Mouse (Mus musculus) layer of hippocampus, adult 9-10 months (tissue): Measurements from ENCODE around the gene E330021D16Rik.

ENCODE experiments used
- DNase-seq: peaks from one replicate; pipeline ENCODE4 v3.0.0; 2022; ENCODE audit warnings: low spot score

Gene E330021D16Rik

DNA sequence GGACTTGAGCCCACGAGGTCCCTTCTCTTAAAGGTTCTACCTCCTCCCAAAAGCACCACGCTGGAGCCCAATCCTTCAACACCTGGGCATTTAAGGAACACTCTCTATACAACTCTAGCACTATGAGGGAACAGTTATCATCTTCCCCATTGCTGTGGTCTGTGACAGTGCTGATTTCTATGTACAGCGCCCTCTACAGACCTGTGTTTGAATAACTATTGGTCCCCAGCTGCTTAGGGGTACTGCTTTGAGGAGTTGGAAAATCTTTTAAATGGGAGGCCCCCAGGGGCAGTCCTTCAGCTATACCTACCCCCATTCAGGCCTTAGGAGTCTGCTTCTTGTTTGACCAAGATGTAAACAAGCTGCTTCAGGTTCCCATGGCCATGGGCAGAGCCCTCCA lies 5.7 kb upstream of the E330021D16Rik start:
- no peak for DNase-seq

DNA sequence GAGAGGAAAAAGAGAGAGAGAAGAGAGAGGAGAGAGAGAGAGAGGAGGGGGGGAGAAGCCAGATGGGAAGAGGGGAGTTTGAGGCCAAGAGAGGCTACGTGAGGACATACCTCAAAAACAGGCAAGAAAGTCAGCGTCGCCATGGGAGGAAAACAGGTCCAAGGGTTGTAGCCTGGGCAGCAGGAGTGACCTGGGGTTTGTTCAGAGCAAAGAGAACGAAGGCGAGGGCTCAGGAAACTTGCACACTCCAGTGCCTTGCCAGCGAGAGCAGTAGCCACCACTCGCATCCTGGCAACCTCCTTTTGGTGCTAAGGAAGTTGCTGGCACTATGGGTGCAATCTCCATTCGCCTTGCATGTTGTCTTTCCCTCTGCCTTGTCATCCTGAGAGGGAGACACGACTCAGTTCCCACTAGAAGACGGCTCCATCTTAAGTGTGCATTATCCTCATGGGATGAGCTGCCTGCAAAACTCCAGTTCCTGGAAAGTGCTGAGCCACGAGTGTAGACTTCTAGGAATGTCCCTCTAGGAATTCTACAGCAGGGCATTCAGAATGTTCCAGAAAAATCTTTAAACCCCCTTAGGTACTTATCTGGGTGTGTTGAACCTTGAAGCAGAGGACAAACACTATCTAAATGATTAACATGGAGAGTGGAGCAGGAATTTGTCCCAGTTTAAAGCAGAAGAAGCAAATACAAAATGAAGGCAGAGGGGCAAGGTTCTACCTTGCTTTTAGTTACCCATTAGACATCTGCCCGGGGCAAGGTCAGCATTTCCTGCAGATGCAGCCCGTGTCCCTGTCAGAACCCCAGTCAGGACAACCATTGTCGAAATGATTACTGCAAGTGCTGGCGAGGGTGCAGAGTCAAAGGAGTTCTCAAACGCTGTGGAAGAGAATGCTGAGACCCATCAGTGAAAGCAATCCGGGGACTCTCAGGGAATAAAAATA lies 3.8 kb upstream of the E330021D16Rik start:
- no peak for DNase-seq

DNA sequence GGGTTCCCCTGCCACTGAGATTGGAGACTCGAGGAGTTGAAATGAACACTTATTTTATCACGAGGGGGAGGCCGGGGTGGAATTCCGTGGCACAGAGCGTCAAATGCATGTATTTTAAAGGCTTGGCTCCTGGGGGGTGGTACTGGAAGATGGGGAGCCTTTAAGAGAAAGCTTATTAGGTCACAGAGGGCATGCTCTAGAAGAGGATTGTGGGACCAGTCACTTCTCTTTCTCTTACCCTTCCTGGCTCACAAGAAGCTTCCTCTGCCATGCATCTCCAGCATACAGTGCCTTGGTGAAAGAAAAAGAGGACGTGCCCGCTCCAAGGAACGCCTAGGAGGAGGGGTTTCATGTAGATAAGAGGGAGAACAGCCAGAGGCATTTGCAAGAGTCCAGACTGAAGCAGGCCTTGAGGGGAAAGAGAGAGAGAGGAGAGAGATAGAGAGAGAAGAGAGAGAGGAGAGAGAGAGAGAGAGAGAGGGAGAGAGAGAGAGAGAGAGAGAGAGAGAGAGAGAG lies 3.0 kb upstream of the E330021D16Rik start:
- no peak for DNase-seq

DNA sequence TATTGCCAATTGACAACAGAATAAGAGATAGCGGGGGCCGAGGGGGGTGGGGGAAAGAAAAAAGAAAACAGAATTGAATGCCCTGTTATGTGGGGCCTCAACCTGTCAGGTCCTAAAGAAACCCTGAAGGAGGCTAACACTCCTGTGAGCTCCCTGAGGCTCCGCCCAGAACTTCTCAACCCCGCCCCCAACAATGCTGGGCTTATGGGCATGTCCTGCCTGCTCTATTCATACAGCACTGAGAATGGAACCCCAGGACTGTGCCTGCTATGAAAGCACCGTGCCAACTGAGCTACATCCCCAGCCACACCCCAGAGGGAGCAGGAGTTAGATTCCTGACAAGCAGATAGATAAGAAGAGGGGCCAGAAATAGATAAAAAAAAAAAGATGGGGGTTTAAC lies 2.5 kb upstream of the E330021D16Rik start:
- no peak for DNase-seq

DNA sequence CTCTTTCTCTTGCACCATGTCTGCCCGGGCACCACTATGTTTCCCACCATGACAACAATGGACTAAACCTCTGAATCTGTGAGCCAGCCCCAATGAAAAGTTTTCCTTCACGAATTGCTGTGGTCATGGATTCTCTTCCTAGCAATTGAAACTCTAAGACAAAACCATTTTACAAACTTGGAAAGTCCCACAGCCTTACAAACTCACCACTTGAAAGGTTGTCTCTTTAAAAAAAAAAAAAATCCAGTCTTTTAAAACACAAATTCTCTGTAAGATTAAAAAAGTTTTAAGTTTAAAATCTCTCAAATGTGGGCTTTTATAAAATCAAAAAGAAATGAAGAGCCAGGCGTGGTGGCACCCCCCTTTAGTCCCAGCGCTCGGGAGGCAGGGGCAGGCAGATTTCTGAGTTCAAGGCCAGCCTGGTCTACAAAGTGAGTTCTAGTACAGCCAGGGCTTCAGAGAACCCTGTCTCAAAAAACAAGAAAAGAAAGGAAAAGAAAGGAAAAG lies 1.5 kb downstream of the E330021D16Rik start:
- no peak for DNase-seq

DNA sequence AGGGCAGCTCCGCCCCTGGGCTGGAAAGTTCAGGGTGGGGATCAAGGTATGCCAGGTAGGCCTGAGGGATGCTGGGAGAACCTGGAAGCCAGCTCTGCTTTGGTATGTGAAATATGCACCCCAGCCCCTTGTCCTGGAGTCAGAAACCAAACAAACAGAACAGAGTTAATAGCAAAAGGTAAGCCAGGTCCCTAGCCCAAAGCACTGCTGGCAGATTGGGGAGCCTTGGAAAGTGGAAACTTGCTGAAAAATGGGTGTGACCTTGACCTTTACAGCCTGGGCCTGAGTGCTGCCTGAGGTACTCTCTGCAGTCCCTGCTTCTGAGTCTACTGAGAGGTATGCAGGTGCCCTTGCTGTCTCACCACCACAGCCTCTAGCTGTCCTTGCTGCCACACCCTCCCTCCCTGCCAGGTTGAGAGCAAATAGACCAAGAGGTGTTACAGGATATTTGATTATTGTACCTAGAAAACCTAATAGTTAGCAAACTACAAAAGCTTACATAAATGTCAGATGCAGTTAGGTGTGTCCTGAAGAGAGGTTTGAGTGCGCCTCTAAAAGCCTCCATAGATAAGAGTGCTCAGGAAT lies 7.7 kb downstream of the E330021D16Rik start:
- DNase-seq, result no peak

DNA sequence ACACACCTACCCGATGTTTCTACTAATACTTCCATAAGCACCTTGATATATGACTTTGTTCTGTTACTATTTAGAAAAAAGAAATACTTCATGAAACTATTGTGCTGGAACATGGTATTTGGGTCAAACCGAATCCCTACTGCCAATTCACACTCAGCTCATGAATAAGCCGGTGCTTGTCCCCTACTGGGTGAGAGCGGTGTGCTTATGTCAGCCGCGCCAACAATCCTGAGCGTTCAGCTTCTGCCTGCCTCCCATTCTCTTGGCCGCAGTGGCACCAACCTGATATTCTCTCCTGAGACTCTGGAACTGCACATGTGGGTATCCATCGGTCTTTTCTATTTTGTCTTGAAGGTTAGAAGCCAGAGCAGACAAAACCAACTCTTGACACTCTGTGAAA lies 18.5 kb downstream of the E330021D16Rik start:
- no peak for DNase-seq

DNA sequence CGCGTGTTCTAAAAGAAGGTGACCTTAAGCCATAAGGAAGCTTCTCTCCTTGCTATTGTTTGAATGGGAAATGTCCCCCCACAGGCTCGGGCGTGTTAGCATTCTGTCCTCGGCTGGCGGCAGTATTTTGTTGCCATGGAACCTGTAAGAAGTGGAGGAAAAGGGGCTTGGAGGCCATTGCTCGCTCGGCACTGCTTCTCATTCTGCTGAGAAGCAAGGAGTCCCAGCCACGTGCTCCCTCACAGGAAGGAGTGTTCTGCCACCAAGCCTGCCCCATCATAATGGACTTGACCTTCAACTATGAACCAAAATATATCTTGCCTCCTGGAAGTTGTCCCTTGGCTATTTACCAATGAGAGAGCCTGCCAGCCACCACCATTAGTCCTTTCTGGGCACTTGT lies 25.1 kb downstream of the E330021D16Rik start:
- DNase-seq, result no peak

DNA sequence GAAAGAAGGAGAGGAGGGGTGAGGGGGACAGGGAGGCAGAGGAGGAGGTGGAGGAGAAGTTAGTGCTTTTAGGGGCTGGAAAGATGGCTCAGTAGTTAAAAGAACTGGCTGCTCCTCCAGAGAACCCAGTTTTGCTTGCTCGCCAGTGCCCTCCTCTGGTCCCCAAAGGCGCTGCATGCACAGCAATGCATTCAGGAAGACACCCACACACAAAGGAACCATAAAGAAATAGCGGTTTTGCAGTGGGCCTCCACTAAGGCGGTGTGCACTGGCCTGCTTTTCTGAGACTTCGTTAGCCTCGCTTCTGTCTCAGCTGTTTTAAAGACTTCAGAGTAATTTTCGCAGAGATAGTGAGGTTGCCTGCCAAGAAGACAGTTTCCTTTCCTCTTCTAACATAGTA lies 30.1 kb downstream of the E330021D16Rik start:
- no peak for DNase-seq

DNA sequence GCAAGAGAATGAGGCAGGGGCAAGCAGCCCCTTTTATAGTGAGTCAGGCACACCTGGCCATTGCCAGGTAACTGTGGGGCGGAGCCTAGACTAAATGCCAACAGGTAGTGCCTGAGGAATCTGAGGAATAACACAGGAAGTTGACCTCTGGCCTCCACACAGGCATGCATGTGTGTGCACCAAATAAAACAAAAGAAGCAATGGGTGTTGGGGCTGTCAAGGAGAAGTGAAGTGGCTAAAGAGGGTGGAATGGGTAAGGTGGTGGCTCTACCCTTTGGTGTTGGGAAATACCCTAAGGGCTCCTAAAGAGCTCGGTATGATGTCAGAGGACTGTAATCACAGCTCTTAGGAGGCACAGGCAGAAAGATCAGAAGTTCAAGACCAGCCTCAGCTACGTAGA lies 32.2 kb downstream of the E330021D16Rik start:
- no peak for DNase-seq

DNA sequence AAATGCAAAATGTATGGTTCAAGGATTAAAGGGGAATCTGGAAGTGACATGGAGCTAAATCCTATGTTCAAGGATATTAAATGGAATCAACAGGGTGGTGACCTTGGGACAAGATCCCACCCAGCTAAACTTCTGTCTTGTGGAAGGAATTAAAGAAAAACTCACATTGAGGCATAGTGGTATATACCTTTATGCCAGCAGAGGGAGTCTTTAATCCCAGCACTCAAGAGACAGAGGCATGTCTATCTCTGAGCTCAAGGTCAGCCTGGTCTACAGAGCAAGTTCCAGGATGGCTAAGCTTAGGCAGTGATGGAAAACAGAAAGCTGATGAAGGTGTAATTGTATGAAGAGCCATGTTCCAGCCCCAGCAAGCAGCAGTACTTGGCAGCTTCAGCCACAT lies 39.3 kb downstream of the E330021D16Rik start:
- DNase-seq, result no peak

DNA sequence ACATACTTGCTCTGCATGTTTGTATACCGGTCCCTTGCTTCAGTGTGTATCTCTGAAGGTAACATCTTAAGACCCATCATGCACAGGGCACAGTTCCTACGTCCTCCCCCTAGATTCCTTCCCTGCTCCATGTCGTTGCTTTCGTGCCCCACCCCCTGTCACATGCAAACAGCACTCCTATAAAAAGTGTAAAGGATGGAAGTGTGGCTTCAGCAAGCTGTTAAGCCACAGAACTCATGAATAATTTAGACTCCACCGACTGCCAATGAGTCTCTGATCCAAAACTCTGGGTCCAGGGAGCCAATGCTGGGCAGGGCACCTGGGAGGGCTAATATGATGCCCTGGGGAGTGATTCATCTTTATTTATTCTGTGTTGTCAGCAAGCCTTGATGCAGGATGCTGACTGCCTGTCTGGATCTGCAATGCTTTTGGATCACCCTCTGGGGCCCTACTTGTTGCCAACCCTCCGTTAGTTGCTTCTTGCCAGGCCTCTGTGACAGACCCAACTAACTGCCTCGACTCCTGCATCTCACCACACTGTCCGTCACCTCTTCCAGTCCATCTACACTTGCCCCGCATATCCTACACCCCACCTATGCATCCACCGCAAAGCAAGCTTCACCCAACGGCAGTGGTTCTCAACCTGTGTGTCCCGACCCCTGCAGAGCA lies 50.8 kb downstream of the E330021D16Rik start:
- DNase-seq, result no peak

DNA sequence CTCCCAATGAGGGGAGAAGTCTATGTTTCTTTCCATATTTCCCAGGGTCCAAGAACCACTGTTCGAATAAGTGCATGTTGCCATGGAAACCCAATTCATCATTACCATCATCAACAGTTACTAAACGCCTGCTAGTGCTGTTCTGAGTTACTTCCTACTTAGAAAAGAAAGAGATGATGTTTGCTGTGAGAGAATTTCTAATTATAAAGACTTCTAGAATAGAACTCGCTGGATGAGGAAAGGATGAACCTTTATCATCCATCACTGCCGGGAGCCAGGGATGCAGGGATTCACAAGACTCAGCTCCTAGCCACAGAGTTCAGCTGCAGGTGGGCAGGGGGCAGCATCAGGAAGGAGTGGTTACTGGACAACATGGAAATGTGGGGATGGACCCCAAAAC lies 51.4 kb downstream of the E330021D16Rik start:
- no peak for DNase-seq

DNA sequence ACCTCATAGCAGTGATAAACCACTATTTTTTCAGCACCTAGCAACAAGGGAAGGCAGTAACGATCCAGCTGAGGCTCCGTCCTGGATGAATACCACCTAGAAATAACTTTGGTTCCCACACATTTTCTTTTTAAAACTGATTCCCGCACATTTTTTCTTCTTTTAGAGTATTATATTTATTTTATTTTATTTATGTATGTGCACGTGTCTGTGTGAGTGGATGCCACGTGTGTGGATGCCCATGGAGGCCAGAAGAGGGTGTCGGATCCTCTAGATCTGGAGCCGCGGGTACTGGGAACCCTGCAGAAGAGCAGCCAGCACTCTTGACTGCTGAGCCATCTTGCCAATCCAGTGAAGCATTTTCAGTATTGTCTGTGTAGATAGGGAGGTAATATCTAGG lies 52.1 kb downstream of the E330021D16Rik start:
- DNase-seq, result no peak

DNA sequence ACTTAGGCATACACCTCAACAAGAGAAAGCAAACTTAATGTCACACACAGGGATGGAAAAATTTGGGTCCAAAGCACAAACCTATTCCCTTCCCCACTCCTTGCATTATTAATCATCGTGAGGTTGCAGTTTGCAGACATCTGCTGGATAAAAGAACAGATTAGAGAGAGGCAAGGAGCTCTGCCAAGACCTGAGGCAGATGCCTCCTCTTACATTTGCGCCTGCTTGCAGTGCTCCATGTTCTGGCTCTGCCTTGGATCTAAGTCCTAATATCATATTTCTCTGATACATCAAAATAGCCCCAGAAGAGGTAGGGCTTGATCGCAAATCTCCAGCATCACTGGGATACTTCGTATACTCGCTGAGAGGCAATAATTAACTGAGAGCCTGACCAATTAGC lies 56.9 kb downstream of the E330021D16Rik start:
- no peak for DNase-seq

DNA sequence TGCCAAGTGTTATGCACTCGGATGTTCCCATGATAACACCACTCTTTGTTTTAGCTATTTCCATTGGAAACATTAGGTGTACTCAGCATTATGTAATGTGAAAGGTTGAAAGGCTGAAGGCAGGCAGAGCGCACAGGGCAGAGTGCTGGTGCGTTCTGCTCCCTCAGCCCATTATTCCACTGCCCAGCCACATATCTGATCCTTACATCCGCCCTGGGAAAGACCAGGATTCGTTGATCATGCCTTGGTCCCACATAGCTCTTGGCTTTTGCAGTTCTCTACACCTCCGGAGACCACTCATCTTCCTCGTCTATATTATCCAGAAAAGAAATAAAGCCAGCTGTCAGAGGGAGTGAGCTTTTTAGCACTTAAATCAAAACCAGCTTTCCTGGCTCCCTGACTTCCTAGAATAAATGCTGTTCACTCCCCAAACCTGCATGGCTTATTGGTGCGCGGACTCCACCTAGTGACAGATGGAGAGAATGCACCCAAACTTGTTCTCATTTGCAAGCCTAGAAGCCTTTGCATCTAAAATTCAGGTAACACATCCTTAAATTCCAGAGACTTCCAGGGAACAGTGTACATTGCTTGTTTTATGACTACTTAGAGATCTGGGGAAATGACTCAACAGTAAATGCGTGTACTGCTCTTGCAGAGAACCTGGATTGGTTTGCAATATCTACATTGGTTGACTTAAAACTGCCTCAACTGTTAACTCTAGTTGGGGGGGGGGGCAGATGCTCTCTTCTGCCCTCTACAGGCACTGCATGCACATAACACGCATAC lies 61.8 kb downstream of the E330021D16Rik start:
- DNase-seq, result peak; percentile 87
